Mouse (Mus musculus) E14TG2a.4 (cell line): ENCODE results near the gene Tmem115.

Experiments
- H3K27me3 ChIP-seq: 2 replicates; pipeline ENCODE4 v1.6.1; 2014; ENCODE audit warnings: low read length, control low read depth; ENCODE audit not compliant: insufficient read depth
- H3K36me3 ChIP-seq: 2 replicates; pipeline ENCODE4 v1.6.1; 2014; ENCODE audit warnings: low read length, control low read depth; ENCODE audit not compliant: insufficient read depth
- H3K4me1 ChIP-seq: replicated peaks from 2 replicates; pipeline ENCODE4 v1.6.1; 2014; ENCODE audit warnings: low read depth, low read length, control low read depth
- H3K4me3 ChIP-seq: replicated peaks from 2 replicates; pipeline ENCODE4 v1.5.1; 2014; ENCODE audit warnings: mild to moderate bottlenecking, low read length
- H3K9me3 ChIP-seq: 2 replicates; pipeline ENCODE4 v1.6.1; 2014; ENCODE audit warnings: low read length, control low read depth
- CTCF ChIP-seq: conservative IDR thresholded peaks from 2 replicates; pipeline ENCODE4 v1.5.1; 2014; ENCODE audit warnings: low read length
- NANOG ChIP-seq: IDR thresholded peaks from 2 replicates; pipeline ENCODE4 v1.6.1; 2014; ENCODE audit warnings: borderline replicate concordance, low read length, mixed read lengths
- POU5F1 ChIP-seq: IDR thresholded peaks from 2 replicates; pipeline ENCODE4 v1.6.1; 2014; ENCODE audit warnings: low read length, borderline replicate concordance

Tmem115 gene

DNA sequence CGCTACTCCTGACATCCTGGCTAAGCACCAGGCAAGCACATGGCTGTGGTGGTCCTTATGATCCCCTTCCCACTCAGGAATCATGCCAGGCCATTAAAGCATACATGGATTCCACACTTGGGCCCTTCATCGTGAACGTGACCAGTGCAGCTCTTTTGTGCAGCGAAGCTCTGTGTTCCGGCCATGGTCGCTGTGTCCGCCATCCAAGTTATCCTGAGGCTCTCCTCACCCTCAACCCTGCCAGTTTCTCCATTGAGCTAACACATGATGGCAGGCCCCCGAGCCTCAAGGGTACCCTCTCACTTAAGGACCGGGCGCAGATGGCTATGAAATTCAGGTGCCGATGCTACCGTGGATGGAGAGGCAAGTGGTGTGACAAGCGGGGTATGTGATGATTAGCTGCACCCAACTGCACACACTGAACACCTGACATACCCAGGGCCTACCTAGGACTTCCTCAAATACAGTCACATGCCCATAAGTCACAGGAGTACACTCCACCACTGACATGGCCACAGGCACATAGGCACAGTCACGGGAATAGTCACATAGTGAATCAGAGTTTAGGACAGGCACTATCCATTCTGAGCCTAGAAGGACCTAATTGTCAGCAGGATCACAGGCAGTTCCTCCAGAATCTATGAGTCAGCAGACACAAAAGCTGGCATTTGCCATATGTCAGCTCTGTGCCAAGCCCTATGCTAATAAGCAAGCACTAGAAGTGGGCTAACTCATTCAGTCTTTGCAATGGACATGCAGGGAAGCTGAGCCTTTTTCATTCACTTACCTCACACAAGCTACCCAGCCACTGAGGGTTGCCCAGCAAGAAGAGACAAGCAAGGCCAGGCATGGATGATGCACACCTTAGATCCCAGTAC is 45.5 kb downstream of the Tmem115 start:
- no peak for TF ChIP-seq NANOG
- TF ChIP-seq POU5F1, result no peak
- no peak for TF ChIP-seq CTCF
- no peaks in the 10 kb centered on the region for H3K9me3 ChIP-seq
- peaks cover 32% of the 10 kb centered on the region for H3K36me3 ChIP-seq
- H3K4me3 ChIP-seq, result no peak overlapping the region
- no peaks in the 10 kb centered on the region for H3K27me3 ChIP-seq
- H3K4me1 ChIP-seq, result peaks cover 85% of the 10 kb centered on the region

- H3K4me3 ChIP-seq, result peak within 1 kb of the TSS; percentile 83
- no peaks in the 10 kb centered on the region for H3K27me3 ChIP-seq
- peaks cover 75% of the 10 kb centered on the region for H3K4me1 ChIP-seq
- H3K9me3 ChIP-seq, result no peaks in the 10 kb centered on the region
- TF ChIP-seq NANOG, result no peak
- TF ChIP-seq POU5F1, result no peak
- no peak for TF ChIP-seq CTCF
- H3K36me3 ChIP-seq, result peaks cover 36% of the 10 kb centered on the region
Observed at GRCm38 (mm10) chr9:107580501-107581317, 47.0 kb downstream of the Tmem115 start, which contains the start of gene Hyal3. Gene Hyal3 (plus strand): TSS chr9:107580818.

- H3K9me3 ChIP-seq, result no peaks in the 10 kb centered on the region
- peaks cover 36% of the 10 kb centered on the region for H3K36me3 ChIP-seq
- TF ChIP-seq NANOG, result no peak
- TF ChIP-seq CTCF, result no peak
- TF ChIP-seq POU5F1, result no peak
- H3K4me3 ChIP-seq, result peak overlapping the region; percentile 83
- H3K4me1 ChIP-seq, result peaks cover 71% of the 10 kb centered on the region
- H3K27me3 ChIP-seq, result no peaks in the 10 kb centered on the region
Observed at GRCm38 (mm10) chr9:107581584-107581983, 47.8 kb downstream of the Tmem115 start.

DNA sequence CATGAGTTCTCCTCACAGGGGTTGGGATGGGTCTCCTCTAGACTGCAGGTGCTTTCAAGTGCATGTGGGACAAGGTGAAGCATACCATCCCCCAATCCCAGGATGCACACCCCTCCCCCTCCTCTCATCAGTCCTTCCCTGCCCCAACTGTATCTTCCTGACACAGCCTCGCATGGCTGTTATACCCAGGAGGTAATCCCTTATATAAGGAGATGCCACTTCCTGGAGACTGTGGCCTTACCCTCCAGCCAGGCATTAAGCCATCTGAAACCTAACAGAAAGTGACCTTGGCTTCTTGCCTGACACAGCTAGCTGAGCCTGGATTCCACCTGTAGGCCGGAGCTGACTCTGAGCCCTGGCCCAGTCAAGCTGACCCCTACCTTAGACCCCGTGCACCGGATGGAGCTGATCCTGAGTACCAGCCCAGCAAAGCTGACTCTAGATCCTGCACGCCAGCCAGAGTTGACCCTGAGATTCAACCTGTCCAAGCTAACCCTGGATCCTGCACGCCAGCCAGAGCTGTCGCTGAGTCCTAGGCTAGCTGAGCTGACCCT is 48.8 kb downstream of the Tmem115 start:
- peaks cover 36% of the 10 kb centered on the region for H3K36me3 ChIP-seq
- no peaks in the 10 kb centered on the region for H3K9me3 ChIP-seq
- H3K27me3 ChIP-seq, result no peaks in the 10 kb centered on the region
- TF ChIP-seq NANOG (no peak), CTCF (no peak), POU5F1 (no peak)
- peaks cover 64% of the 10 kb centered on the region for H3K4me1 ChIP-seq
- H3K4me3 ChIP-seq, result no peak overlapping the region

DNA sequence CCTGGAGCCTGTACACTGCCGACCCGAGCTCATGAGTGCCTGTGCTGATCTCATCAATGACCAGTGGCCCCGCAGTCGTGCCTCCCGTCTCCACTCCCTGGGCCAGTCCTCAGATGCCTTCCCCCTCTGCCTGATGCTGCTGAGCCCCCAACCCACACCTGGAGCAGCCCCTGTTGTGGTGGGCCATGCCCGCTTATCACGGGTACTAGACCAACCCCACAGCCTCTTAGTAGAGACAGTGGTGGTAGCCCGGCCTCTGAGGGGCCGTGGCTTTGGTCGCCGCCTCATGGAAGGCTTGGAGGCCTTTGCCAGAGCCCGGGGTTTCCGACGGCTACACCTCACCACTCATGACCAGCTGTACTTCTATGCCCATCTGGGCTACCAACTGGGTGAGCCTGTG is 49.4 kb downstream of the Tmem115 start:
- no peaks in the 10 kb centered on the region for H3K9me3 ChIP-seq
- TF ChIP-seq CTCF, result no peak
- no peak for TF ChIP-seq NANOG
- no peak for TF ChIP-seq POU5F1
- peaks cover 36% of the 10 kb centered on the region for H3K36me3 ChIP-seq
- no peaks in the 10 kb centered on the region for H3K27me3 ChIP-seq
- no peak overlapping the region for H3K4me3 ChIP-seq
- H3K4me1 ChIP-seq, result peaks cover 61% of the 10 kb centered on the region

DNA sequence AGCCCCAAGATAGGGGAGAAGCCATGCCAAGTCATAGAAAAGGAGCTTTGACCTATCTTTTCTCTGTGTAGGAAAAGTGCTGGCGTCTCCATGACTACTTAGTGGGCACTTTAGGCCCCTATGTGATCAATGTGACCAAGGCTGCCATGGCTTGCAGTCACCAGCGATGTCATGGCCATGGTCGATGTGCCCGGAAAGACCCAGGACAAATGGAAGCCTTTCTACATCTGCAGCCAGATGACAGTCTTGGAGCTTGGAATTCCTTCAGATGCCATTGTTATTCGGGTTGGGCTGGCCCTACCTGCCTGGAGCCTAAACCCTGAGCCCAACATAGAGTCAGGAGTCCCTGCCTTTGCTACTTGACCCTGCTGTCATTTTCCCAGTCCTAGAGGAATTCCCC is 52.8 kb downstream of the Tmem115 start:
- Histone ChIP-seq H3K27me3 (no peaks in the 10 kb centered on the region), H3K4me1 (peaks cover 63% of the 10 kb centered on the region), H3K36me3 (peaks cover 54% of the 10 kb centered on the region), H3K9me3 (no peaks in the 10 kb centered on the region), H3K4me3 (peak overlapping the region; percentile 17; the same call in 1 of the 2 replicates)
- TF ChIP-seq NANOG, result no peak

- Histone ChIP-seq H3K36me3 (peaks cover 61% of the 10 kb centered on the region), H3K27me3 (peaks cover 2% of the 10 kb centered on the region; the same call in 1 of the 2 replicates), H3K9me3 (no peaks in the 10 kb centered on the region), H3K4me1 (peaks cover 62% of the 10 kb centered on the region), H3K4me3 (peak within 1 kb of the TSS; percentile 94)
- TF ChIP-seq CTCF (no peak), POU5F1 (no peak), NANOG (no peak)
Observed at GRCm38 (mm10) chr9:107586974-107587832, 53.5 kb downstream of the Tmem115 start, which contains the start of gene Ifrd2. Gene Ifrd2 (plus strand): TSS chr9:107587642.
